Mouse (Mus musculus) limb, embryonic 14.5 days (tissue): ENCODE results near the gene Gusb. TPM values are rescaled to one million over a fixed set of nuclear protein-coding genes. Genes with fewer than 3 reads are reported as not detected.

Experiments used
- ATAC-seq: fragments of 200-750 bp; cut with Nextera tagmentation; 2 replicates; pipeline ENCODE4 v1.8.0; 2017; ENCODE audit warnings: low read depth, moderate number of reproducible peaks, moderate TSS enrichment; ENCODE audit not compliant: low FRiP score
- DNase-seq: peaks from one replicate; pipeline ENCODE4 v3.0.0-alpha.2; 2015; ENCODE audit warnings: low spot score
- H3K27ac ChIP-seq: fragments of 300-500 bp; sonication (generic); replicated peaks from 2 replicates; pipeline ENCODE4 v1.5.1; 2014; ENCODE audit warnings: low read depth, mild to moderate bottlenecking, low read length, moderate library complexity, mixed read lengths
- H3K27me3 ChIP-seq: fragments of 300-500 bp; sonication (generic); 2 replicates; pipeline ENCODE4 v1.6.1; 2014; ENCODE audit warnings: low read length, mixed read lengths; ENCODE audit not compliant: control insufficient read depth, insufficient read depth
- H3K36me3 ChIP-seq: fragments of 300-500 bp; sonication (generic); 2 replicates; pipeline ENCODE4 v1.6.1; 2014; ENCODE audit warnings: mild to moderate bottlenecking, low read length, moderate library complexity, mixed read lengths; ENCODE audit not compliant: control insufficient read depth, insufficient read depth
- H3K4me1 ChIP-seq: fragments of 300-500 bp; sonication (generic); 2 replicates; pipeline ENCODE4 v1.6.1; 2014; ENCODE audit warnings: antibody characterized with exemption, low read length, mixed read lengths; ENCODE audit not compliant: control insufficient read depth, insufficient read depth
- H3K4me2 ChIP-seq: fragments of 300-500 bp; sonication (generic); replicated peaks from 2 replicates; pipeline ENCODE4 v1.6.1; 2014; ENCODE audit warnings: low read depth, mild to moderate bottlenecking, low read length, moderate library complexity; ENCODE audit not compliant: severe bottlenecking
- H3K4me3 ChIP-seq: fragments of 300-500 bp; sonication (generic); replicated peaks from 2 replicates; pipeline ENCODE4 v1.5.1; 2014; ENCODE audit warnings: low read length
- H3K9ac ChIP-seq: fragments of 300-500 bp; sonication (generic); 2 replicates; pipeline ENCODE4 v1.6.1; 2014; ENCODE audit warnings: mild to moderate bottlenecking, low read depth, low read length, moderate library complexity; ENCODE audit not compliant: severe bottlenecking
- H3K9me3 ChIP-seq: fragments of 300-500 bp; sonication (generic); 2 replicates; pipeline ENCODE4 v1.6.1; 2016; ENCODE audit warnings: low read length; ENCODE audit not compliant: control insufficient read depth
- POLR2A ChIP-seq: fragments of 200-500 bp; IDR thresholded peaks from 2 replicates; pipeline ENCODE4 v1.8.0; 2012; ENCODE audit warnings: inconsistent platforms, mild to moderate bottlenecking, moderate library complexity, borderline replicate concordance; ENCODE audit not compliant: insufficient read depth, insufficient read length; ENCODE audit errors: extremely low read depth
- whole genome bisulfite sequencing: fragments of 180-500 bp; shearing (Covaris S2); extraction: QIAGEN DNeasy Blood & Tissue Kit; methylation state at CpG from one replicate; pipeline ENCODE4 v1.1.7; 2014; 5-methylcytosine and 5-hydroxymethylcytosine counted together
- polyA plus RNA-seq, 2 experiments: library from polyadenylated mRNA; depleted of rRNA in 1 of 2; stranded (reverse) in 1 of 2; unstranded in 1 of 2; fragments of >200 nt; fragmentation: Nextera tagmentation in 1 of 2; extraction: Ambion mirVana in 1 of 2; gene quantifications; 2 replicates each; pipeline versions ENCODE4 v1.2.1 to v1.2.3; 2012 to 2014

Gene Gusb
- polyA plus RNA-seq, 2 experiments: 37.2 to 54.4 TPM

DNA sequence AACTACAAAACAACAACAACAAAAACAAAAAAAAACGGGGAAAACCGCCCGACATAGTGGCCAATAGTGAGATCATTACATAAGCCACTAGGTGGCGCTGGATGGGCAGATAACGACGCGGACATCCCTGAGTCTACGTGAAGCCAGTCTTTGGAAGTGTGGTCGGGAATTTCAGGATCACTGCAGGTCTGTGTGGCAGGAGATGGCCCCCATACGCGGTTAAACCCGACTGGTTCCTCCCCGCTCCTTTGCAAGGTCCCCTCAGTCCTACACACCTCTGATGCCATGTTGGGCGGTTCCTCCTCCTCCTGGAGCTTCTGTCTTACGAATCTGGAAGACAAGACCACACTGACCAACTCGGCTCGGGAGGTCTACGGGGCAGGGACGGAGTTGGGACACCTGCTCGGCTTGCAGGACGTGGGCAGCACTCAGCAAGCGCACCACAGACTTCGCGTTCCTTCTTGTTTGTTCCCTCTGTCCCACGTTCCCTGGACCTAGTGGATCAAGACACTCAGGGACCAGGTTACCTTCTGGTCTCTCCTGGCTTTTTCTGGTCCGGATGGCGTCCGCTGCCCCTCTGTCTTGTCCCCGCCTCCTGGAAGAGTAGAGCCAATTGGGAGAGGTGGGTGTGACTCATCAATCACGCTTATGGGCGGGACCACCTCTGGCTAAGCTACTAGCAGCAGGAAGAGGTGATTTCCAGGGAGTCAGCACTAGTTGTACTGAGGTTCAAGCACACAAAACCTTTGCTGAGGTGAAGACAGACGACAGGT lies 21.1 kb upstream of the Gusb start:
- Histone ChIP-seq H3K4me2 (peak overlapping the region; percentile 66), H3K4me1 (peaks cover 5% of the 10 kb centered on the region), H3K9me3 (no peaks in the 10 kb centered on the region), H3K27ac (peak overlapping the region; percentile 11; the same call in 1 of the 2 replicates), H3K27me3 (no peaks in the 10 kb centered on the region), H3K36me3 (no peaks in the 10 kb centered on the region), H3K9ac (peak overlapping the region; percentile 54), H3K4me3 (peak overlapping the region; percentile 51)
- DNase-seq: peak; percentile 93
- no peak for TF ChIP-seq POLR2A
- under 1% methylated on average over 30 of the region's 32 CpGs for WGBS
- ATAC-seq: peak; percentile 93

DNA sequence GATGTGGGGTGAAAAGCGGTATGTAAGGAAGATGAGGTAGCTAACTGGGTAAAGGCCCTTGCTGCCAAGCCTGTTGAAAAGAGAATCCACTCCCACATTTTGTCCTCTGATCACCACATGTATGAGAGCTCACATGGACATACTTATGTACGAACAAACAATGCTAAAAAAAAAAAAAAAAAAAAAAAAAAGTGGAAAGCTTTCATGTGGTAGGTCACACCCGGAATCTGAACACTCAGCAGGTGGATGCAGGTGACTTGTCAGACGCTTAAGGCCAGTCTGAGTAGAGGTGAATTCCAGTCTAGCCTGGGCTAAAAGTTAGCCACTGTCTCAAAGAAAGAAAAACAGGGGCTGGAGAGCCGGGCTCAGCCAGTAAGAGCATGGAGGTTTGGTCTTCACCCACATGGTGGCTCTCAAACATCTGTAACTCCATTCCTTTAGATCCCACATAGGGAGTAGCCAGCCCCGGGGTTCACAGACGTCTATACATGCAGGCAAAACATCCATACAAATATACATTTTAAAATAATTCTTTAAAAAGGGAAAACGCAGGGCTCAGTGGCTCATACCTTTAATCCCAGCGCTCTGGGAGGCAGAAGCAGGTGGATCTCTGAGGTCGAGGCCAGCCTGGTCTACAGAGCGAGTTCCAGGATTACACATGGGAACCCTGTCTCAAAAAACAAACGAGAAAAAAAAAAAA lies 20.4 kb upstream of the Gusb start:
- WGBS: 42% methylated on average over 12 of the region's 12 CpGs
- no peaks in the 10 kb centered on the region for H3K27me3 ChIP-seq
- peak overlapping the region; percentile 66 for H3K4me2 ChIP-seq
- H3K4me1 ChIP-seq: peaks cover 5% of the 10 kb centered on the region
- H3K9me3 ChIP-seq: no peaks in the 10 kb centered on the region
- H3K27ac ChIP-seq: no peak overlapping the region
- ATAC-seq (no peak), DNase-seq (no peak)
- peak overlapping the region; percentile 51 for H3K4me3 ChIP-seq
- H3K36me3 ChIP-seq: no peaks in the 10 kb centered on the region
- H3K9ac ChIP-seq: peak overlapping the region; percentile 54; the same call in 1 of the 2 replicates
- TF ChIP-seq POLR2A: no peak

DNA sequence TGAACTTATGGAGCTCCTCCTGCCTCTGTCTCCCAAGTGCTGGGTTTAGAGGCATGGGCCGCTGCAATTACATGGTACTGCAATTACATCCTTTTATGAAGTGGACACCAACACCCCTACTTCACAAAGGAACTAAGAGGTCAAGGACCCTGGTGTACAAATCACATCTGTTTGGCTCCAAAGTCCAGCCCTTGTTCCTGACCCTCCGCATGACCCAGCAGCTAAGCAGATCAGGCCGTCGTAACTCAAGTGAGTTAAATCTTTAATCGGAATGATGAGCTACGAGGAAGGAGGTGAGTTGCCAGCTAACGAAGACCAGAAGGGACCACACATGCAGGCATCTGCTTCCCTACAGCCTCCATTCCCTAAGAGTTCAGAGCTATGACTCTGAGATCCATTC lies 19.5 kb upstream of the Gusb start:
- H3K9ac ChIP-seq: no peak overlapping the region
- WGBS: 37% methylated on average over 7 of the region's 7 CpGs
- no peak for ATAC-seq
- no peak for TF ChIP-seq POLR2A
- no peak overlapping the region for H3K27ac ChIP-seq
- H3K9me3 ChIP-seq: no peaks in the 10 kb centered on the region
- DNase-seq: no peak
- peaks cover 5% of the 10 kb centered on the region for H3K4me1 ChIP-seq
- H3K36me3 ChIP-seq: no peaks in the 10 kb centered on the region
- H3K4me2 ChIP-seq: no peak overlapping the region
- no peak overlapping the region for H3K4me3 ChIP-seq
- no peaks in the 10 kb centered on the region for H3K27me3 ChIP-seq

DNA sequence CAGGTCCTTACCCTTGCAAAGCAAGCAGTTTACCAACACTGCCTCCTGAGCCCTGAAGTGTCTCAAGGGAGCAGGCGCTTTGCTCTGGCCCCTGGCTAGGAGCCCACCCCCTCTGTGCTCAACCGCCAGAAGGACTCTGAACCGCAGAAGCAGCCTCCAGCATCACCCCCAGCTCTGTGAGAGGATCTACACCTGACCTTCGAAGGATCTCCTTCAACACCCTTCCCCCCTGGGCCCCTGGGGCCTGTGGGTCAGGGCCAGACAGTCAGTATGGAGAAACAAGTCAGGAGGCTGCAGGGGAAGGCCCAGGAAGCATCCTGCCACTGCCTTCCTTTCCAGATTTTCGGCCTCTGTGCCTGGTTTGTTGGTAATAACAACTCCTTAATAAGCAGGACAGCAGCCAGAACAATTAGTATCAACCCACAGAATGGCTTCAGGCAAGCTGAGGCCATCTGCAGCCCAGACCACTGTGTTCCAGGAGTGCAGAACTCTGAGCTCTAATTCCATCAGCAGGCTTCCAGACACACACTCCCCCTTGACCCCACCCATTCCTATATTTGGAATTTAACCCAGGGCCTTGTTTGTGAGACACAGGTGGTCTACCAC lies 18.6 kb upstream of the Gusb start:
- ATAC-seq (no peak), DNase-seq (peak; percentile 10)
- H3K27ac ChIP-seq: no peak overlapping the region
- H3K4me2 ChIP-seq: no peak overlapping the region
- WGBS: 27% methylated on average over 5 of the region's 5 CpGs
- H3K36me3 ChIP-seq: peaks cover under 1% of the 10 kb centered on the region; the same call in 1 of the 2 replicates
- TF ChIP-seq POLR2A: no peak
- no peaks in the 10 kb centered on the region for H3K9me3 ChIP-seq
- H3K4me1 ChIP-seq: peaks cover 5% of the 10 kb centered on the region
- no peak overlapping the region for H3K9ac ChIP-seq
- no peak overlapping the region for H3K4me3 ChIP-seq
- no peaks in the 10 kb centered on the region for H3K27me3 ChIP-seq

DNA sequence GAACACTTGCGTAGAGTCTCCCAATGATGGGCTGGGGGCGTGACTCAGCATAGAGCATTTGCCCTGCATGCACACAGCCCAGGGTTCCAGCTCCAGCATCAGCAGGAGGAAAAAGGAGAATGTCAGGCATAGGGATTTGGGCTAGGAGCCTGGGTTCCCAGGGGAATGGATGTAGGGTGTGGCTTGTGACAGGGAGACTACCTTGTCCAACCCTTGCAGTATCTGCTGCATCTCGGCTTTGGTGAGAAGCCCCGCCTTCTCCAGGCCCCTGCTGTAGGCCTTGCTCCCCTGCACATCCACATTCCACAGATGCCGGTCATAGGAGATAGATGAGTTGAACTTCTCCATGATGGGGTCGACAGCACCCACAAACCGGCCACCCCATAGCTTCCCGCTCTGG lies 16.6 kb upstream of the Gusb start:
- TF ChIP-seq POLR2A: no peak
- ATAC-seq: no peak

More for the DNA sequence above, 16.6 kb upstream of the Gusb start:
- H3K36me3 ChIP-seq: peaks cover 9% of the 10 kb centered on the region
- H3K27me3 ChIP-seq: no peaks in the 10 kb centered on the region
- WGBS: 64% methylated on average over 8 of the region's 8 CpGs
- peaks cover 5% of the 10 kb centered on the region for H3K4me1 ChIP-seq
- no peak overlapping the region for H3K4me3 ChIP-seq
- no peak for DNase-seq
- H3K9me3 ChIP-seq: no peaks in the 10 kb centered on the region
- H3K9ac ChIP-seq: no peak overlapping the region
- no peak overlapping the region for H3K4me2 ChIP-seq
- no peak overlapping the region for H3K27ac ChIP-seq
